Mouse (Mus musculus): ENCODE results near the gene Cd22.
"Not testable (repeated sequence)": the region's sequence is repeated elsewhere in the genome, so short reads cannot be mapped to it uniquely, and the experiment has no call there.

Cd22 gene

GRCm38 (mm10) chr7:30861464-30861863, 18.7 kb downstream of the Cd22 start, which contains the start of gene Ffar1:
TSS of gene Ffar1 (minus strand) at chr7:30861564.
- no peak for DNase-seq (ENCODE audit: low spot score in 2 of 2)

GRCm38 (mm10) chr7:30859635-30860402, 20.3 kb downstream of the Cd22 start:
- DNase-seq (ENCODE audit: low spot score in 2 of 2) = peak; percentile 9 to 18

GRCm38 (mm10) chr7:30859290-30859634, 20.9 kb downstream of the Cd22 start:
- peak; percentile 49 to 52 for DNase-seq (ENCODE audit: low spot score in 2 of 2)

GRCm38 (mm10) chr7:30857746-30858145, 22.4 kb downstream of the Cd22 start:
- DNase-seq (ENCODE audit: low spot score in 2 of 2) = no peak

- DNase-seq (ENCODE audit: low spot score in 2 of 2) = no peak
Measured at GRCm38 (mm10) chr7:30856078-30856477, 24.1 kb downstream of the Cd22 start, which contains the start of gene Ffar3. TSS of gene Ffar3 (minus strand) at chr7:30856178.

- no peak for DNase-seq (ENCODE audit: low spot score in 2 of 2)
Measured at GRCm38 (mm10) chr7:30851421-30851820, 28.7 kb downstream of the Cd22 start.

- DNase-seq (ENCODE audit: low spot score in 2 of 2) = no peak
Measured at GRCm38 (mm10) chr7:30847934-30848333, 32.2 kb downstream of the Cd22 start.

GRCm38 (mm10) chr7:30847386-30847785, 32.8 kb downstream of the Cd22 start:
- DNase-seq (ENCODE audit: low spot score in 2 of 2) = no peak

- DNase-seq (ENCODE audit: low spot score in 2 of 2) = no peak
Measured at GRCm38 (mm10) chr7:30846505-30847053, 33.6 kb downstream of the Cd22 start.

- no peak for DNase-seq (ENCODE audit: low spot score in 2 of 2)
Measured at GRCm38 (mm10) chr7:30844676-30845297, 35.4 kb downstream of the Cd22 start.

- no peak for DNase-seq (ENCODE audit: low spot score in 2 of 2)
Measured at GRCm38 (mm10) chr7:30842092-30842491, 38.0 kb downstream of the Cd22 start.

GRCm38 (mm10) chr7:30841379-30841778, 38.8 kb downstream of the Cd22 start:
- DNase-seq (ENCODE audit: low spot score in 2 of 2) = no peak

GRCm38 (mm10) chr7:30840306-30840705, 39.8 kb downstream of the Cd22 start:
- no peak for DNase-seq (ENCODE audit: low spot score in 2 of 2)

GRCm38 (mm10) chr7:30837277-30837676, 42.9 kb downstream of the Cd22 start:
- no peak for DNase-seq (ENCODE audit: low spot score in 2 of 2)

GRCm38 (mm10) chr7:30832684-30833083, 47.5 kb downstream of the Cd22 start:
- DNase-seq (ENCODE audit: low spot score in 2 of 2) = not testable (repeated sequence)

GRCm38 (mm10) chr7:30832261-30832660, 47.9 kb downstream of the Cd22 start:
- DNase-seq (ENCODE audit: low spot score in 2 of 2) = no peak

- no peak for DNase-seq (ENCODE audit: low spot score in 2 of 2)
Measured at GRCm38 (mm10) chr7:30829428-30829827, 50.7 kb downstream of the Cd22 start.

- not testable (repeated sequence) for DNase-seq (ENCODE audit: low spot score in 2 of 2)
Measured at GRCm38 (mm10) chr7:30828871-30829270, 51.3 kb downstream of the Cd22 start.

GRCm38 (mm10) chr7:30826660-30827059, 53.5 kb downstream of the Cd22 start:
- no peak for DNase-seq (ENCODE audit: low spot score in 2 of 2)

- DNase-seq (ENCODE audit: low spot score in 2 of 2) = no peak
Measured at GRCm38 (mm10) chr7:30824306-30824705, 55.8 kb downstream of the Cd22 start.

GRCm38 (mm10) chr7:30823675-30824074, 56.5 kb downstream of the Cd22 start, which contains the start of gene Ffar2:
TSS of gene Ffar2 (minus strand) at chr7:30823775.
- no peak for DNase-seq (ENCODE audit: low spot score in 2 of 2)

GRCm38 (mm10) chr7:30821532-30821931, 58.6 kb downstream of the Cd22 start:
- DNase-seq (ENCODE audit: low spot score in 2 of 2) = no peak
